Mouse (Mus musculus): ENCODE results near the gene Plin4.

GRCm38 (mm10) chr17:56116193-56116592 lies 6.6 kb upstream of the Plin4 start:
- TF ChIP-seq CTCF (IDR thresholded peaks at IDR 0.05; ENCODE audit: extremely low read depth, insufficient read length, insufficient replicate concordance, low read depth, low read length) (no peak), POLR2A (IDR thresholded peaks at IDR 0.05; ENCODE audit: low read depth, low read length) (no peak)

Data from small intestine, adult 2 months (tissue).